Mouse (Mus musculus) layer of hippocampus, adult 11-12 months (tissue): ENCODE results near the gene 4931428F04Rik.

Source experiments
- DNase-seq: peaks from one replicate; pipeline ENCODE4 v3.0.0; 2022; ENCODE audit warnings: low spot score

Gene 4931428F04Rik

GRCm38 (mm10) chr8:105289805-105290460 lies at the start of gene 4931428F04Rik:
Gene 4931428F04Rik, minus strand, starts transcription at chr8:105289864.
- peak; percentile 45 for DNase-seq

DNA sequence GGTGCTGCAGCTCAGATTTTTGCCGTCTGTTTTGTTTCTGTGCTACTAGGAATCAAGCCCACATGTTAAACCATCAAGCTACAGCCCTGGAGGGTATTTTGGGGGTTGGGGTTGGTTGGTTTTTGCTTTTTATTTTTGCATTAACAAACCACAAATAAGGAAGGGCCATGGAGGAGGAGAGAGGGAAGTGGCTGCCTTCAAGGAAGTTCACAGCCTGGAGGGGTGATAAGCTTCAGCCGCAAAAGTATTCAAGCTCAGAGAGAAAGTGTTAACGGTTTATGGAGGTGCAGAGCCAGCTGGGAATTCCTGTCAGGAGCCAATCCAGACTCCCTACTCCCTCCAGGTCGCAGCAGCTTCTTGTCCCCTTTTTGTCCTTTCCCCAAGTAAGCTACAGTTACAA lies 49.3 kb upstream of the 4931428F04Rik start:
- DNase-seq = no peak

DNA sequence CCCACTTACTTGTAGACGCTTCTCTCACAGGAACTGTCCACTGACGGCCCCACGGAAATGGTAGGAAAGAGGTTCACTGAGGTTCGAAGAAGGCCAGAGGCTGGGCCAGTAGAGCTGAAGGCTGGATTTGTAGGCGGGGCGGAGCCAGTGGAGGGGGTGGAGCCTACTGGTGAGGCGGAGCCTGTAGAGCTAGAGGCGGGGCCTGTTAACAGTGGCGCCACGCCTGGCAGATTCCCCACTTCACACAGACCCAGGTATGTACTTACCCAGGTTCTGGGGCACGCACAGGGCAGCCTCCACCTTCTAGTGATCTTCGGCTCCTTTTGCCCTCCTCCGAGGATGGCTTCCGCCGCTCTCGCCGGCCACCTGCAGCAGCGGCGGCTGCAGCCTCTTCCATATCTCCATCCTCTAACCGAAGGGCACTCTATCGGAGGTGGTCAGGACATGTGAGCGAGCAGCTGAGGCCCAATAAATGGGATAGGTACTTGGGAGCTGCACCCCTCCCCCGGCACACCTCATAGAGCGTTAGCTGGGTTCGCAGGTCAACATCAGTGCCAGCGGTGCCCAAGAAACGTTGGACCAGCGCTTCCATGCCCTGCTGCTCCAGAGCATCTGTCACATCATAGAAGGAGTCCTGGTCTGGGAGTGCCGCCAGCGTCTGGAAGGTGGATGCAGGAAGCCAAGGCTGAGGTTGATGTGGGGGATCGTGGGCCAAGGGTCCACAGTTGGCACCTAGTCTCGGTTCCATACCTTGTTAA lies 46.9 kb upstream of the 4931428F04Rik start:
- DNase-seq = no peak

DNA sequence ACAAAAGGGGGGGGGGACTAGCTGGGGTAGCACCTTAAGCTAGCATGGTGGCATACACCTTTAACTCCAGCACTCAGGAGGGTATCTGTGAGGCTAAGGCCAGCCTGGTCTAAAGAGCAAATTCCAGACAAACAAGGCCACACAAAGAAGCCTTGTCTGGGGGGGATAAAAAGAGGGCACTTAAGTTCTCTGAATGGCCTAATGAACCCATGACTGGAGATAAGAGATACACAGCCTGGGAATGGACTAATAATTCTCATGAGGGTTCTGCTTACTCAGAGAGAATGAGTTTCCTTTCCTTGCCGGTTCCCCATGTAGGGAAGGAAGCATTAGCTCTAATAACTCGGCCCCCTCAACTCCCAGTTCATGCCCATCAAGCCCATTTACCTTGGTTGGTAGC lies 42.9 kb upstream of the 4931428F04Rik start:
- DNase-seq = no peak

DNA sequence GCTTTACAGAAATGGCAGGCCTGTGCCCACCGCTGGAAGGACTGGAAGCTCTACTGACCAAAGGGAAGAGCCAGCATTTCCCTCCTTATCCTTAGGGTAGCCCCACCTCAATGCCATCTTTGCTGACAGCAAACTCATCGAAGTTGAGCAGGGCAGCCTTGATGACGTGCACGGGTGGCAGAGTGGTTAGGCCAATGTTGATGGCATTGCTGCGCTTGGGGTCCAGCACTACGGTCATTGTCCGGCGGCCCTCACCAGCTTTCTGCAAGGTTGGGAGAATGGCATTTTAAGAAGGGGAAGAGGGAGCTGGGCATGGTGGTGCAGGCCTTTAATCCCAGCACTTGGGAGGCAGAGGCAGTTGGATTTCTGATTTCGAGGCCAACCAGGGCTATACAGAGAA lies 42.3 kb upstream of the 4931428F04Rik start:
- no peak for DNase-seq

GRCm38 (mm10) chr8:105331469-105331868 lies 41.8 kb upstream of the 4931428F04Rik start:
- DNase-seq = no peak

GRCm38 (mm10) chr8:105330325-105330724 lies 40.7 kb upstream of the 4931428F04Rik start:
- no peak for DNase-seq

- DNase-seq = no peak
Observed at GRCm38 (mm10) chr8:105326968-105327367, 37.3 kb upstream of the 4931428F04Rik start.

GRCm38 (mm10) chr8:105326141-105326672 lies 36.5 kb upstream of the 4931428F04Rik start, which contains the start of the genes Lrrc29 and Tmem208:
Gene Lrrc29, minus strand, starts transcription at chr8:105326278.
Gene Tmem208, plus strand, starts transcription at chr8:105326354.
- DNase-seq = peak; percentile 97

GRCm38 (mm10) chr8:105325641-105326093 lies 36.0 kb upstream of the 4931428F04Rik start:
- no peak for DNase-seq

- no peak for DNase-seq
Observed at GRCm38 (mm10) chr8:105323183-105323582, 33.5 kb upstream of the 4931428F04Rik start.

DNA sequence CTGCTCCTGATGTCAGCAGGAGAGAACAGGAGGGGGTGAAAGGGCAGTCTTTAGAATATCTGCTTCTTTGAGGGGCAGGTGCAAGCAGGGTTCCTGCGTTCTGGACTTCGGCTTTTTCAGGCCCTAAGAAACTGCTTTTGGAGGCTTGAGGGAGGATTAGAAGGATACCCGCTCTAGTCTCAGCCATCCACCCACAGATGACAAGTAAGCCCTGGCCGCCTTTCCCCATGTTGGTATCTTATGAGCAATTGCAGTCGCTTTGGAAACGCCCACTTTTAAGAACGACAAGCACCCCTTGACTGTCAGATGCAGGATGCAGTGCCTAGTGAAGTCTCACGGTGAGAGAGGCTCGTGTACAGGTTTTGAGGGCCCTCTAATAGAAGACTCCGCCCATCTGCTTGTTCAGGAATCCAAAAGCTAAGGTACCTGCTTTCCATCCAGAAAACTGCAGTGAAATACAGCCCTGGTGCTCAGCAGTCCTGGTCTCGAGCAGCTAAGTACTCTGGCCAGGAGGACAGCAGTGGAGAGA lies 29.1 kb upstream of the 4931428F04Rik start:
- DNase-seq = no peak

- DNase-seq = no peak
Observed at GRCm38 (mm10) chr8:105317941-105318340, 28.3 kb upstream of the 4931428F04Rik start.

DNA sequence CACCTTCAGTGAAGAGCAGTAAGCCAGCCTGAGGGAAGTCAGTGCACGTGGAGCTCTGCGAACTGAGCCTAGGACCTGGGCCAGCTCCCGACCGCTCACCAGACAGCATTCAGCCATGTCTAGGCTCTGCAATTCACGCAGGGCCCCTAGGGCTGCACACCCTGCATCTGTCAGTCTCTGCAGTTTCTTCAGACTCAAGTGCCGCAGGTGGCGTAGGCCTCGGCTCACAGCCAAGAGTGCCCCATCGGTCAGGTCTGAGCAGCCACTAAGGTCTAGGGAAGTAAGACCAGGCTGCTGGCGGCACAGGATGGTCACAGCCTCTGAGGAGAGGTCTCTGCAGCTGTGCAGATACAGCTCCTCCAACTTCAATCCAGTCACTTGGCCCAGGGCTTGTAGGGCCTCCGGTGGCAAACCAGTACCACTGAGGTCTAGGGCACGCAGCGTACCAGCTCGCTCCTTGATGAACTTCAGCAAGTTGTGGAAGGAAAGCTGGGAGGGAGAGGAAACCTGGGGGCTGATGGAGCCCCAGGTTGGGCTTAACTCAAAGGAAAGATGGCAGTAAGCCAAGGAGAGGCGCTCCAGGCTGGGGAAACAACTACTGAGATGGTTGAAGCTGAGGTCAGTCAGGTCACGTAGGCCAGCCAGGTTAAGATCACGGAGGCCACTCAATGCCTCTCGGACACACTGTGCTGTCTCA lies 25.6 kb upstream of the 4931428F04Rik start:
- DNase-seq = no peak

DNA sequence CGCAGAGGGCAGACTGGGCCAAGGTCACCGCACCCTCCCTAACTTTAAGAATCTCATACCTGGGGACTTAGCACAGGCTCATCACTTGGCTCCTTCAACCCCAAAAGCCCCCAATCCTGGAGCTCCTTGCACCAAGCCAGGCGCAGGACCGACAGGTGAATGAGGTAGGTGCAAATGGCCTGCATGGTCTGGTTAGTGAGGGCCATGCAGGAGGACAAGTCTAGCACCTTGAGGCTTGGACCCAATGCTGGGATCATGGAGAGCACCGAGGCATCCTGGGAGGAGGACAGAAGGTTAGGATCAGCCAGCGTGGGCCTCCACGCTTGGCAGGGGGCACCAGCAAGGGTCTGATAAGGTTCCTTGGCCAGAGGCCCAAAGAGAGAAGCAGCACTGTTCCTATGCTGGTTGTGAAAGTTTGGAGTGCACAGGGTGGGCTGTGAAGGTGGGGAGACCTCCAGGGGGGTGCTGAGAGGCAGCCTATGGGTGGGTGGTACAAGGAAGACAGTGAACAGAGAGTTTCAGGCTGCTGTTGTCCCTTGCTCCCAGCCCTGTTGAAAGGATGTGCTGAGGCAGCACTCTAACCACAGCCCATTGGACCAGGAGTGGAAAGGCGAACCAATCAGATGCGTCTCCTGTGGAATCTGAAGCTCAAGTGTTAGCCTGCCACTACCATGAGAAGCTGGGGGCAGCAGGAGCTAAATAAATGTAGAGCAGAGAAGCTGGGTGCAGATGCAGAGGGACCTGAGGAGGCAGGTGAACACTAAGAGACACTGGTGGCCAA lies 24.1 kb upstream of the 4931428F04Rik start:
- no peak for DNase-seq

DNA sequence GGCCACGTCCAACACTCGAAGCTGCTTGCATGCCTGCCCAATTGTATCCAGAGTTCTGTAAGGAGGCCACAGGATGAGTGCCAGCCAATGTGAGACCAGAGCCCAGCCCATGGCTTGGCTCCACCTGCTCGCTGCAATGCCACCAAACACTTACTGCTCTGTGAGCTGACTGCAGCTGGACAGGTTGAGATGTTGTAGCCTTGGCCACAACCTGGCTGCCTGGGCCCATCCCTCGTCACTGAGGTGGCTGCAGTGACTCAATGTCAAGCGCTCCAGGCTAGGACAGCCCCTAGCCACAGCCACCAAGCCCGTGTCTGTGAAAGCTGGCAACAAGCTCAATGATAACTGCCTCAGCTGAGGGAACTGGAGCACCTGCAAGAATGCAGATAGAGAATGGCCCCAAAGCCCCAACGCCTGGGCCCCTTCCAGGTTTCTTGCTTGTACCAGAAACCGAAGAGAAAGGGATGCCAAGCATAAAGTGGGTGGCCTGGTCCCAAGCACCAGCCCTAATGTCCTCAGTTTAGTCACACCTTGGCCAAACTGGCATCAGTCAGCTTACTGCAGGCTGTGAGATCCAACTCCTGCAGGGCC lies 23.3 kb upstream of the 4931428F04Rik start:
- no peak for DNase-seq

- DNase-seq = no peak
Observed at GRCm38 (mm10) chr8:105311718-105312117, 22.1 kb upstream of the 4931428F04Rik start.

DNA sequence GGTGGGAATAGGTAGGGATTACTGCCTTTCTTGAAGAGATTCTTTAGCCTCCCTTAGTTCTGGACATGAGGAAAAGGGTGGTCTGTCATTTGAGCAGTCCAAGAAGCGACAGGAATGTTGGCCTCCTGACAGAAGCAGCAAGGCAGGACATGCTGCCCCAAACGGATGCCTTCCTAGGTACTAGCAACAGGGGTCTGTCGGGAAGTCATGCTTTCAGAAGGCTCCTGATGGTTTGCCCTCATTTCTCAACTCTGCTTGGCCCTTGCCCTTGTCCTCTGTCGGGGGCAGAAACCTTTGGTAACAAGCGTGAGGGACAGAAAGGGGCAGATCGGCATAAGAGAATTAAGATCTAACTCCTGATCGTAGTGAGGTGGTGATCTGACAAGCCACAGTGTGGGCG lies 20.5 kb upstream of the 4931428F04Rik start:
- no peak for DNase-seq

GRCm38 (mm10) chr8:105309142-105309847 lies 19.6 kb upstream of the 4931428F04Rik start:
- no peak for DNase-seq

DNA sequence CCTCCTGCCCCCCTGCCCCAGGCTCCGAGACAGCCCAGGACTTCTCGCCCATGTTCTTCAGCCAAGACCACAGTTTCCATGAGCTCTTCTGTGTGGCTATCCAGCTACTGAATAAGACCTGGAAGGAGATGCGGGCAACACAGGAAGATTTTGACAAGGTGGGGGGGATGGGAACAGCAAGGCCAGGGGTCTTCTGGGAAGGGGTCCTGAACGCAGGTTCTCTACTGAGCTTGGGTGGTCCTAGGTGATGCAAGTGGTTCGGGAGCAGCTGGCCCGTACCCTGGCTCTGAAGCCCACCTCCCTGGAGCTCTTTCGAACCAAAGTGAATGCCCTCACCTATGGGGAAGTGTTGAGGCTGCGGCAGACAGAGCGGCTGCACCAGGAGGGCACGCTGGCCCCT lies 18.8 kb upstream of the 4931428F04Rik start:
- no peak for DNase-seq
